Mouse (Mus musculus) cerebellum, adult 8-10 months (tissue): Measurements from ENCODE around the gene Ppp1r18.
A peak's percentile ranks its signal among the peaks of the same experiment; 100 is the strongest.

Experiments
- DNase-seq: peaks from one replicate; pipeline ENCODE4 v3.0.0; 2022

Gene Ppp1r18

GRCm38 (mm10) chr17:35915538-35916296 lies 50.3 kb downstream of the Ppp1r18 start:
- DNase-seq, result peak; percentile 35

GRCm38 (mm10) chr17:35916297-35917142 lies 51.1 kb downstream of the Ppp1r18 start, which contains the start of the genes Mrps18b and Ppp1r10:
Mrps18b (minus strand) TSS chr17:35916389.
Ppp1r10 (plus strand) TSS chr17:35916434.
- DNase-seq, result peak; percentile 99

- DNase-seq, result no peak
These were observed 51.7 kb downstream of the Ppp1r18 start for GRCm38 (mm10) chr17:35917143-35917462.

GRCm38 (mm10) chr17:35917463-35918251 lies 52.3 kb downstream of the Ppp1r18 start:
- DNase-seq, result peak; percentile 66

GRCm38 (mm10) chr17:35918276-35919059 lies 53.1 kb downstream of the Ppp1r18 start:
- DNase-seq, result peak; percentile 58

GRCm38 (mm10) chr17:35919060-35919715 lies 53.8 kb downstream of the Ppp1r18 start:
- DNase-seq, result peak; percentile 94

GRCm38 (mm10) chr17:35919864-35920301 lies 54.5 kb downstream of the Ppp1r18 start:
- DNase-seq, result no peak

- DNase-seq, result no peak
These were observed 55.0 kb downstream of the Ppp1r18 start for GRCm38 (mm10) chr17:35920384-35920783.

- no peak for DNase-seq
These were observed 55.6 kb downstream of the Ppp1r18 start for GRCm38 (mm10) chr17:35920862-35921562.

- DNase-seq, result no peak
These were observed 56.3 kb downstream of the Ppp1r18 start for GRCm38 (mm10) chr17:35921710-35922109.

- DNase-seq, result no peak
These were observed 57.2 kb downstream of the Ppp1r18 start for GRCm38 (mm10) chr17:35922566-35922965.

- DNase-seq, result no peak
These were observed 57.9 kb downstream of the Ppp1r18 start for GRCm38 (mm10) chr17:35923281-35923680.
